Mouse (Mus musculus): ENCODE results near the gene Cux1. TPM values are rescaled to one million over a fixed set of nuclear protein-coding genes. Genes with fewer than 3 reads are reported as not detected.

The Cux1 gene
- polyA plus RNA-seq, 1 experiment: 24.7 TPM

DNA sequence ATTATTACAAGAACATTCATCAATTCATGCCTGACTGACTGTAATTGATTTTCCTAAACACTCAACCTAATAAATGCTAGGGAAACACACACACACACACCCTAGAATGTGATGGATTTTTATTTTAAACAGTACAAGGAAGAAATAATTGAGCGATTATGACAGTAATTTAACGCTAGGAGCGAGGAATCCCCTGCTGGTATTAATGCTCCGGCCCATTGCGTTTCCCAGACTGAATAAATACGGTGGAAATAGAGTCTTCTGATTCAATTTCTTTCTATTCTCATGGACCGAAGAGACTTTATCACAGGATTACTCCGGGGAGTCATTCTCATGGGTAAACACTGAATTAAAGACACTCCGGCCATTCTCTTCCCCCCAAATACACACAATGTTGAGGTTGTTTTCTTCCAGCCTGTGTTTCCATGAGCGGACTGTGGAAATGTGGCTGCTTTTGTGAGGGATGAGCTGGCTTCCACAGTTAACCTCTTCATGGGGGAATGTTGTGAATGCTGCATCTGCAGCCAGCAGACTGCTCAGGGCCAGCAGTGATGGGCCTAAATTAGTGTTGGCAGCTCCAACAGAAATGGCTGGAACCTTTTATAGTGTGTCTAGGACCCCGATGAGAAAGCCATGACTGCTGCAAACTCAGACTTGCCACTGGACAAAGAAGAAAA is 234.4 kb downstream of the Cux1 start:
- WGBS: 95% methylated on average over 11 of the region's 11 CpGs
- Histone ChIP-seq H3K4me1 (ENCODE audit: control insufficient read depth, insufficient read depth, insufficient read length) (no peaks in the 10 kb centered on the region), H3K4me3 (ENCODE audit: extremely low read depth, insufficient read depth, insufficient read length) (no peak overlapping the region), H3K27me3 (ENCODE audit: control insufficient read depth, insufficient read depth, low read length) (no peaks in the 10 kb centered on the region), H3K27ac (ENCODE audit: insufficient read depth, low read length) (no peak overlapping the region), H3K36me3 (ENCODE audit: control insufficient read depth, insufficient read depth, low read length) (peaks cover 12% of the 10 kb centered on the region)
- no peak for DNase-seq (ENCODE audit: low read depth in 1 of 2, low spot score in 2 of 2)
- TF ChIP-seq CTCF (IDR thresholded peaks at IDR 0.05; ENCODE audit: extremely low read depth, insufficient read depth, insufficient read length, insufficient replicate concordance) (no peak), POLR2A (IDR thresholded peaks at IDR 0.05; ENCODE audit: low read depth, low read length) (no peak)

- Histone ChIP-seq H3K4me3 (ENCODE audit: extremely low read depth, insufficient read depth, insufficient read length) (no peak overlapping the region), H3K27me3 (ENCODE audit: control insufficient read depth, insufficient read depth, low read length) (no peaks in the 10 kb centered on the region), H3K4me1 (ENCODE audit: control insufficient read depth, insufficient read depth, insufficient read length) (no peaks in the 10 kb centered on the region), H3K27ac (ENCODE audit: insufficient read depth, low read length) (no peak overlapping the region), H3K36me3 (ENCODE audit: control insufficient read depth, insufficient read depth, low read length) (peaks cover 31% of the 10 kb centered on the region)
- WGBS: 87% methylated on average over 2 of the region's 2 CpGs
- TF ChIP-seq POLR2A (IDR thresholded peaks at IDR 0.05; ENCODE audit: low read depth, low read length) (no peak), CTCF (IDR thresholded peaks at IDR 0.05; ENCODE audit: extremely low read depth, insufficient read depth, insufficient read length, insufficient replicate concordance) (no peak)
- DNase-seq (ENCODE audit: low read depth in 1 of 2, low spot score in 2 of 2): no peak
Measured at GRCm38 (mm10) chr5:136327736-136328135, 239.6 kb downstream of the Cux1 start.

DNA sequence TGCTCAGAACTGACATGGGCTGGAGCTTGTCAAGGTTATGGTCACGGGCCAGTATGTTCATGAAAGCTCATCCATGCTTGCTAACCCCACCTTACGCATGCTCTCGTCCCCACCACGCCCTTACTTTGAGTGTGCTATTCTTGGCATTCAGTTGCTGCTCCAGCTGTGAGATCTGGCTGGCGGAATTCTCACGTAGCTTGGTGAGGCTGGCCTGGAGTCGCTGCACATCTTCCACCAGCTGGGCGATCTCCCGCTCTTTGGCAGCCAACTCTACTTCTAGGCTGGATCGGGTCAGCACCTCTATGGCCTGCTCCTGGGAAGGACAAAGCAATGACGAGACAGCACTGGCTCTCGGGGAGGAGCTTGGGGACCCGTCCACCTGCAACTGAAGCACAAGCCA is 240.7 kb downstream of the Cux1 start:
- 94% methylated on average over 13 of the region's 13 CpGs for WGBS
- Histone ChIP-seq H3K27me3 (ENCODE audit: control insufficient read depth, insufficient read depth, low read length) (no peaks in the 10 kb centered on the region), H3K36me3 (ENCODE audit: control insufficient read depth, insufficient read depth, low read length) (peaks cover 27% of the 10 kb centered on the region), H3K27ac (ENCODE audit: insufficient read depth, low read length) (no peak overlapping the region), H3K4me1 (ENCODE audit: control insufficient read depth, insufficient read depth, insufficient read length) (no peaks in the 10 kb centered on the region), H3K4me3 (ENCODE audit: extremely low read depth, insufficient read depth, insufficient read length) (no peak overlapping the region)
- DNase-seq (ENCODE audit: low read depth in 1 of 2, low spot score in 2 of 2): no peak
- TF ChIP-seq POLR2A (IDR thresholded peaks at IDR 0.05; ENCODE audit: low read depth, low read length) (no peak), CTCF (IDR thresholded peaks at IDR 0.05; ENCODE audit: extremely low read depth, insufficient read depth, insufficient read length, insufficient replicate concordance) (no peak)

DNA sequence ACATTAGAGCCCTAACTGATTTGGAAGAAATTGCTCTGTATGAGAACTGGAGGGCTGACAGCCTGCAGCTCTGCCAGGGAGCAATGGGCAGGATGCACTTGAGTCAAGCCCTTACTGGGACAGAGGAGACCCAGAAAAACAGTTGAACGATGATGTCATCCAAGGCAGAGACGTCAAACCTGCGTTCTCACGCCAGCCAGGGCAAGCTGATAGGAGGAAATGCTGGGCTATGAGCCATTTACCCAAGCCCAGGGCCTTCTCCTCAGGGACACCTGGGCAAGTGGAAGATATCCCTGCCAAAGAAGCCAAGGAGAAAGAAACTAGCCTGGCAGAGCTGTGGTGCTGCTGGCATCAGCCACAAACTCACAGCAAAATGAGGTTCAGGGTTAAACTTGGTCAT is 242.8 kb downstream of the Cux1 start:
- Histone ChIP-seq H3K27ac (ENCODE audit: insufficient read depth, low read length) (no peak overlapping the region), H3K27me3 (ENCODE audit: control insufficient read depth, insufficient read depth, low read length) (no peaks in the 10 kb centered on the region), H3K4me3 (ENCODE audit: extremely low read depth, insufficient read depth, insufficient read length) (no peak overlapping the region), H3K36me3 (ENCODE audit: control insufficient read depth, insufficient read depth, low read length) (peaks cover 30% of the 10 kb centered on the region), H3K4me1 (ENCODE audit: control insufficient read depth, insufficient read depth, insufficient read length) (no peaks in the 10 kb centered on the region)
- DNase-seq (ENCODE audit: low read depth in 1 of 2, low spot score in 2 of 2): no peak
- 86% methylated on average over 4 of the region's 4 CpGs for WGBS
- TF ChIP-seq POLR2A (IDR thresholded peaks at IDR 0.05; ENCODE audit: low read depth, low read length) (no peak), CTCF (IDR thresholded peaks at IDR 0.05; ENCODE audit: extremely low read depth, insufficient read depth, insufficient read length, insufficient replicate concordance) (no peak)

GRCm38 (mm10) chr5:136321378-136321777 is 245.9 kb downstream of the Cux1 start:
- Histone ChIP-seq H3K4me1 (ENCODE audit: control insufficient read depth, insufficient read depth, insufficient read length) (no peaks in the 10 kb centered on the region), H3K4me3 (ENCODE audit: extremely low read depth, insufficient read depth, insufficient read length) (no peak overlapping the region), H3K36me3 (ENCODE audit: control insufficient read depth, insufficient read depth, low read length) (peaks cover 31% of the 10 kb centered on the region), H3K27ac (ENCODE audit: insufficient read depth, low read length) (no peak overlapping the region), H3K27me3 (ENCODE audit: control insufficient read depth, insufficient read depth, low read length) (no peaks in the 10 kb centered on the region)
- WGBS: 93% methylated on average over 6 of the region's 6 CpGs
- no peak for DNase-seq (ENCODE audit: low read depth in 1 of 2, low spot score in 2 of 2)
- TF ChIP-seq CTCF (IDR thresholded peaks at IDR 0.05; ENCODE audit: extremely low read depth, insufficient read depth, insufficient read length, insufficient replicate concordance) (no peak), POLR2A (IDR thresholded peaks at IDR 0.05; ENCODE audit: low read depth, low read length) (no peak)

GRCm38 (mm10) chr5:136312566-136312965 is 254.7 kb downstream of the Cux1 start:
- TF ChIP-seq CTCF (IDR thresholded peaks at IDR 0.05; ENCODE audit: extremely low read depth, insufficient read depth, insufficient read length, insufficient replicate concordance): no peak
- TF ChIP-seq POLR2A (IDR thresholded peaks at IDR 0.05; ENCODE audit: low read depth, low read length): no peak
- H3K36me3 ChIP-seq (ENCODE audit: control insufficient read depth, insufficient read depth, low read length): peaks cover 55% of the 10 kb centered on the region
- 95% methylated on average over 14 of the region's 14 CpGs for WGBS

DNA sequence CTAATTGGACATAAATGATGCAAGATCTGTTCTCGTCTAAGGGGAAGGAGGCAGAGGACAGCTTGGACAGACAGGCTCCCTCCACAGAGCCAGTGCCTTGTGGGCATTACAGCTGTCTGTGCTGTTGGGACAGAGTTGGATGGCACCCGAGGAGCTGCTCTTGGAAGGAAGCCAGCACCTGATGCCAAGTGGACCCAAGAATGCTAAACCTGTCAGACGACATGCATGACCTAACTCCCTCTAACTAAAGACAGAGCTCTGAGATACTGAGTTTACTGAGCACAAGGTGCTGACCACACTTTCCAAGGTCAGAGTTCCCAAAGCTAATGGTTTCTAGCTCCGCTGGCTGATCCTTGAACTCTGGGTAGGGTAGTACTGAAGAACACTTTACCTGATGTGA is 255.1 kb downstream of the Cux1 start:
- no peak for TF ChIP-seq POLR2A (IDR thresholded peaks at IDR 0.05; ENCODE audit: low read depth, low read length)
- H3K27ac ChIP-seq (ENCODE audit: insufficient read depth, low read length): no peak overlapping the region
- H3K4me3 ChIP-seq (ENCODE audit: extremely low read depth, insufficient read depth, insufficient read length): no peak overlapping the region
- H3K36me3 ChIP-seq (ENCODE audit: control insufficient read depth, insufficient read depth, low read length): peaks cover 57% of the 10 kb centered on the region
- WGBS: 81% methylated on average over 4 of the region's 4 CpGs
- no peaks in the 10 kb centered on the region for H3K4me1 ChIP-seq (ENCODE audit: control insufficient read depth, insufficient read depth, insufficient read length)
- H3K27me3 ChIP-seq (ENCODE audit: control insufficient read depth, insufficient read depth, low read length): no peaks in the 10 kb centered on the region
- DNase-seq (ENCODE audit: low read depth in 1 of 2, low spot score in 2 of 2): no peak

More at GRCm38 (mm10) chr5:136312566-136312965, 254.7 kb downstream of the Cux1 start:
- DNase-seq (ENCODE audit: low read depth in 1 of 2, low spot score in 2 of 2): no peak
- H3K4me1 ChIP-seq (ENCODE audit: control insufficient read depth, insufficient read depth, insufficient read length): no peaks in the 10 kb centered on the region
- no peak overlapping the region for H3K27ac ChIP-seq (ENCODE audit: insufficient read depth, low read length)
- no peaks in the 10 kb centered on the region for H3K27me3 ChIP-seq (ENCODE audit: control insufficient read depth, insufficient read depth, low read length)
- no peak overlapping the region for H3K4me3 ChIP-seq (ENCODE audit: extremely low read depth, insufficient read depth, insufficient read length)
